Mouse (Mus musculus) cerebellum, postnatal 25 days (tissue): ENCODE results near the gene Rerg.
"Not testable (repeated sequence)": the region's sequence is repeated elsewhere in the genome, so short reads cannot be mapped to it uniquely, and the experiment has no call there.

ENCODE experiments used
- DNase-seq, 2 experiments: peaks; one replicate each; pipeline ENCODE4 v3.0.0; 2021; ENCODE audit warnings: mixed read lengths in 2 of 2

The Rerg gene

DNA sequence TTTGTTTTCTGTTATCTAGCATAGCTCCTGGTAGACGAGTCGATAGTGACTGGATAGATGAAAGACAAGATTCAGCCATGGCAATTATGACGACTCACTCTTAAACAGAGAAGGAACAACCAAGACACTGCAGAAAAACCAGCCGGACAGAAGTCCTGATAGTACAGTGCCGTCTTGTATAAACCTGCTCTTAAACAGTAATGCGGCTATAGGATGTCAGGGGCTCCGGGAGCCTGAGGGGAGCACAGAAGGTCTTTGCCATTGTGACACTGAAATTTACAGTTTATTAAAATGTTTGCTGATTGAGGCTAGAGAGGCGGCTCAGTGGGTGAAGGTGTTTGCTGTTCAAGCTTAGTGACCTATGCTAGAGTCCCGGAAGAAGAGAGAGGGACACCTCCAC is 98.8 kb downstream of the Rerg start:
- no peak for DNase-seq

DNA sequence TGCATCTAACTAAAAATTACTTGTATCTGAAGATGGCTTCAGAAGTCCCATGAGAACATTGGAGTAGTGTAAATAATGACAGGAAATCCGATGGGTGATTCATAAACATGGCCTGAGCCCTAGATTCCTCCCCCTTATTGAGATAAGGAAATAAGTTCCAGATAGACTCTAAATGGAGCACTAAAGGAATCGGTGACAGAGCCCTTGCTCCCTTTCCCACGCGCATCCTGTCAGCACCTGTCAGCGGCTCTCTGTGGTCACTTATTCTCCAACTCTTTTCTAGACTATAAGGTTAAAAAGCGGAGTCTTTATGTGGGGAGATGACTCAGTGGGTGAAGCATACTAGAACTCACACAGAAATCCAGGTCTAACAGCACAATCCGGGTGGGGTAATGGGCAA is 104.8 kb downstream of the Rerg start:
- DNase-seq = no peak

DNA sequence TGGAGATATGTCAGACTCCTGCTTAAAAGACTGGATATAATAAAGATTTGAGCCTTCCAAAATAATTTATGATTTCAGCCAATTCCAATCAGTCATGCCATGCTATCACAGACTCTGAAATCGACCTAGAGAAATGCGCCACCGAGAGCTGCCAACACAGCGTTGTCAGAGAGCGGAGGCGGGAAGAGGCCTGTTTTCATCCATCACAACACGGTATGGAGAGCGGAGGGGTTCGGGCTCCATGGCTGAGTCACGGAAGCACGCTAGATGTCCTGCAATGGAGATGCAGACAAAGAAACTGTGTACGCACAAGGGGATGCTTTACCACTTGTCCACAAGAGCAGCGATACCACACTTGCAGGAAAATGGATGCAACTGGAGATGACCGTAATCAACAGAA is 105.5 kb downstream of the Rerg start:
- DNase-seq = peak in 1 of 2 experiments; percentile 7

DNA sequence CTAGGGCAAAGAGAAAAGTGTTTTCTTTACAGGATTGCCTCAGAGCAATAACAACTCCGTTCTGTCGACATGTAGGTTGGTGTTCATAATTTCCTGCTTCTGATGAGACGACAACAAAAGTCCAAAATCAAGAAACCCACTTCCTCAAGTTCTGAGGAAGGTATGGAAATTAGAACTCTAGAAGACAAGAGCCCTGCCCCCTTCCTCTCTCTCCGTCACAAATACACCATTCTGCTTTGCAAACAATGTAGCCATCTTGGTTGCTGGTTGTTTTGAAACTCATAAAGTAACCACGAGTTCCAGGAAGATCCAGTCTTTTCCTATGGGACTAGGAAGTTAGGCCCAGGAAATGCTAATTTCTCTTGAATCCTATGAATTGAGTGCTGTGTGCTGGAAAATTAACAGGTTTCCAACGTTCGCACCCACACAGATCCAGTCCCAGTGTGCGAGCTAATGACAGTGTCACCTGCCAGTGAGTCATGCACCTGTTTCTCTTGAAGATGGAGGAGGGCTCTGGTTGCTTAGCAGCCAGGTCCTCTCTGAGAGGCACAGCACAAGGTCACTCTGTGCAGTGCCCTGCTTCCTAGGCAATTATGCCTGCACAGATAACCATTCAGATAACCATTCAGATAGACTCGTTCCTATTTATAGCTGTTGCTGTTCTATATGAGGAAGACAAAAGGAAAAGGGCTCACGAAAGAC is 106.9 kb downstream of the Rerg start:
- DNase-seq = peak in 1 of 2 experiments; percentile 18

DNA sequence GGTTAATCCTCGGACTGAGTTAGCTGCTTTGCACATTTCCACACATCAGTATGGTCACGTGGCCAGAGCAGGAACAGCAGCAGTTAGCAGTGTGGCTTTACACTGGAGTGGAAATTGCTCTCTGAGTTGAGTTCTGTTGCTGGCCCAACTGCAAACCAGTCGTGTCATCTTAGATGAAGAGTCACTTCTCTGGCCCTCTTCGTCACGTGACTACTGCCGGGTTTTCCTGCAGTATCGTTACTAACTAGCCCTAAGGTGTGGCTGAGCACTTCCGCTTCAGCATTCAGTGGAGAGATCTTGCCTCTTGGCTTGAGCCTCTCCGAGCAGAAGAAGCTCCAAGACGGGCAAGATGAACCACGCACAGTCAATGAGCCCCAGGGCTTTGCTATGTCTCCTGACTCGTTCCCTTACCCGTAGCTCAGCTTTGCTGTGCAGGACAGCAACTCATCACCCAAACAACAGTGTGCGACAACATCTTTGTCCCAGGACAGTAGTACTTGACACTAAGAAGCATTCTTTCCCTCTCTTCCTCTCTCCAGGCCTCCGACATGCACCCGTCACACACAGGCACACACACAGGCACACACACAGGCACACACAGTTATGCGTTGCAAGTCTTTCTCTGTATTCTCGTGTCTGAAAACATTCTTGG is 108.3 kb downstream of the Rerg start:
- no peak for DNase-seq

DNA sequence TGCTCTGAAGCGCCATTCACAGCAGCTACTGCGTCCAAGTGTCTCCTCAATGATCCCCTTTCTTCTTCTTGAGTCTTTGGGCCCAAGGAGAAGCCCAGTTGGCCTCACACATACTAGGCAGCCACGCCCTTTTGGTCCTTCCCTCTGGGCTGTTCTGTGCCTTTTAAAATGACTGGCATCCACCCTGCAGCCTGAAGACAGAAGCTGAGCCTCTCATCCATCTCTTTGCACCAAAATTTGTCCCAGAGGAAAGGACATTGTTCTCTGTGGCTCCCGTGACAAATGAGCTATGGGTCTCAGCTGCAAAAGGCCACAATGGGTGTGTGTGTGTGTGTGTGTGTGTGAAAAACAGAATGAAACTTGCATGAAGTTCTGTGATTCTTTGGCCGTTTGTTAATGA is 109.7 kb downstream of the Rerg start:
- DNase-seq = no peak

DNA sequence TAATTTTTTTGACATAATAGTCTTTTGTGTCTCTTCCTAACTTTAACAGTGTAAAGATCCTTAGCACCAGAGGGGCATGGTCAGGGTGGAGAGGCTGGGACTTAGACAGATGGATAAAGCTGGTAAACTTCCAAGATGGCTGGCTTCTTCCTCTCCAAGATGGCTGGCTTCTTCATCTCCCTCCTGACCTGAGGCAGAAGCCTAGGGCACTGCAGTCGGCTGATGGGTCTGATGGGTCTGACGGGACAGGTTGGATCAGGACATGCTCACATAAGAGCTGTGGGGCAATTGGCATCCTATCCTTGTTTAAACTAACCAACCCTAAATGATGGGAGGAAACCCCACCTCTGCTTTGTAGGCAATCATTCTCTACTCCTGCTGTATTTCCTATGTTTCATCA is 112.0 kb downstream of the Rerg start:
- no peak for DNase-seq

DNA sequence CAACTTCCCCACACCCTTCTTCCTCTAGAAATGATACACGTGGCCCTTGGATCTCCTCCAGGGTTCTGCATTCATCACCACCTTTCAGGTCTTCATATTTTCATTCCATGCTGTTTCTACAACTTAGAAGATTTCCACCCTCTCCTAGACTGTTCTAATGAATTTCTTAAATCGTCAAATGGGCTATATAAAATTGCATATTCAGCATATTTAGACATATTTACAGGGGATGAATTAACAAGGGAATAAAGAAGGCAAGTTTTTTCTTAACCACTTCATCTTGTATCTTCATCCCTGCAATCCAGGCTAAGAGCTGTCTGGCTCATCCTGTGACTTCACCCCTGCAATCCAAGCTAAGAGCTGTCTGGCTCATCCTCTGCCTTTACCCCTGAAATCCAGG is 116.2 kb downstream of the Rerg start:
- no peak for DNase-seq

DNA sequence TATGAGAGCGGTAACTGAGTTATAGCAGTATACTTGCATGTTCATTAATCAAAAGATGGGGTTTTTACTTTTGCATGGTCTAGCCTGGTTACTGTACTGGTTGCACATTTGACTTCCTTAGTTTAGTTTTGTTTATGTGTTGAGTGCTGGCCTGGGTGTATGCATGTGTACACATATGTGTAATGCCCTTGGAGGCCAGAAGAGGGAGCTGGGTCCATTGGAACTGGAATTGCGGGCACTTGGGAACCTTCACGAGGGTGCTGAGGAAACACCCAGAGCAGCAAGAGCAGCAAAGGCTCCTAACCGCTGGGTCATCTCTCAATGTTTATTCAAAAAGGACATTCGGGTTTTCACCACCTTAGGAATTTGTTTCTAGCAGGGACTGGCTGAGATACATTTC is 116.8 kb downstream of the Rerg start:
- peak; percentile 22 to 60 for DNase-seq

DNA sequence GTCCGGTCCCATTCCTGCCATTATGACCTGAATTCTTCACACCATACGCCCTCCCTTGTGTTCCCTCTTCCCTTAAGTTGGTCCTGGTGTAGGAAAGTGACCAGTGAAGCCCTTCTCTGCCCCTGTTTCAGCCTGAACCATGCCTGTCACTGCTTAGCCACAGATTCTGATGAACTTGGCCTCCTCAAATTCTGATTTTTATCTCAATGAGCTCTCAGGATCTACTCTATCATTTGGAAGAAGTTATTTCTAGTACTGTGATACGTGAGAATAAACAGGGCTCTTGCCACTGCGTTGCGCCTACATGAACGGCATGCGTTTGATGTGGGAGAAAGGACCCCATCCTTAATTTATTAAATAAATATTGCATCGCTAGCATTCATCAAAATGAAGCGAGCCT is 117.3 kb downstream of the Rerg start:
- DNase-seq = no peak

DNA sequence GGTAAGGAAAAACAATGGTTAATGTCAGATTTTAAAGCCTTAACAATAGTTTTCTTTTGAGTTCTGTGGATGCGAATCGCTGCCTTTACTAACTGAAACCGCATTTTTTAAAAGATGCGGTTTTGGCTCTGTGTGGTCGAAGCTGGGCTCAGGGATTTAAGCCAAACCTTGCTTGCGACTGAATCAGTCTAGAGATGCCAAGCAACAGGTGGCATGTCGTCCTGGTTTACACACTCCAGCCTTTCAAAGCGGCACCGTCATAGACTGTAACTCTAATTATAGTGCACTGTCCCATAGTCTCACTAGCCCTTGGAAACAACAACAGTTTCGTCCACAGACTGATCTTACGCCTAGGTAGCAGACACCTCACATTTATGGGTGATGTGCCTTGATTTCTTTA is 123.3 kb downstream of the Rerg start:
- peak in 1 of 2 experiments; percentile 16 for DNase-seq

DNA sequence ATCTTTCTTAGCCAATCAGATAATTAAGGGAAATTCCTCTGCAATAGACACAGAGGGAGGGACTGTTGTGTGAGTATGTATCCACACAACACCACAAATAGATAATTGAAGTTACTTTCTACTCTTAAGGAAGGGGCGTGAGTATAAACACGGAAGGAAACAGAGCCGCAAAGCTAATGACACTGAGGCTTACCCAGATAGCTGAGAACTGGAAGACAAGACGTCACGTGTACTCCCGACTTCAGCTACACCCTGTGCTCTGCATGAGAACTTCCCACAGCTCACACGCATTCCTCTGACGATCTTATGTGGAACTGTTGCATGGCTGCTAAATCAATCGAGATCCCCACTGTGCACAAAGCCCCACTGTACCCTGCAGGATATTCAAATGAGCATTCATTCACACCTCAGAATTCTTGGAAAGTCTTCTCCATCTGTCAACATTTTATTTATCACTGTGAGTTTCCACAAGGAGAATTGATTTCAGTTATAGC is 125.2 kb downstream of the Rerg start:
- no peak for DNase-seq

DNA sequence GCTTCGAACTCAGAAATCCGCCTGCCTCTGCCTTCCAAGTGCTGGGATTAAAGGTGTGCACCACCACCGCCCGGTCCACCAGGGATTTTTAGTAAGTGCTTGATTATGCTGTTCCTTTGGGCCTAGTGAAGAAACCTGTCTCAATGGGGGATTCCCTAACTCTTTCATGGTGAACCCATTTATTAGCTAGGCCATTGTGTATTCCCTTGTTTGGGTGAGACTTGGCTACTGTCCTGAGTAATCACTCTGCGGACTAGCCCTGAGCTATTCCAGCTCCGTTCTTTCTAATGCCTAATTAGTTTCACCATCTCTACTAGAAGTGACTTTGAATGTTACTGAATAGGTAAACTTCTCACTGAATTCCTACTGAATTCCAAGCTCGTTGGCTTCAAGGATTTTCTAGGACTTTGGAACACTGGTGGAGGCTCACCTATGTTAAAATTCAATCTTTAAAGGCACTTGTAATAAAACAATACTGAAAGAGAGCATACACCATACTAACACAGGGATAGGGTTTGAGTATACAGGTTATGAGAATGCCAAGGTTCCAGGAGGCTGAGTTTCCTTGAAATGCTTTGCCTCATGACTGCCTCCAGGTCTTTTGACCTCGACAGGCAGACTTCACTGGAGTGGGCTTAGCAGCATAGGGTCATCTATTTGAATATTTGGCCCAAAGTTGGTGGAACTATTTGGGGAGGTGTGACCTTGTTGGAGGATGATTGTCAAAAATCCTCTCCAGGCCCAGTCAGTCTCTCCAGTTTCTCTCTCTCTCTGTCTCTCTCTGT is 134.5 kb downstream of the Rerg start:
- DNase-seq = not testable (repeated sequence)

DNA sequence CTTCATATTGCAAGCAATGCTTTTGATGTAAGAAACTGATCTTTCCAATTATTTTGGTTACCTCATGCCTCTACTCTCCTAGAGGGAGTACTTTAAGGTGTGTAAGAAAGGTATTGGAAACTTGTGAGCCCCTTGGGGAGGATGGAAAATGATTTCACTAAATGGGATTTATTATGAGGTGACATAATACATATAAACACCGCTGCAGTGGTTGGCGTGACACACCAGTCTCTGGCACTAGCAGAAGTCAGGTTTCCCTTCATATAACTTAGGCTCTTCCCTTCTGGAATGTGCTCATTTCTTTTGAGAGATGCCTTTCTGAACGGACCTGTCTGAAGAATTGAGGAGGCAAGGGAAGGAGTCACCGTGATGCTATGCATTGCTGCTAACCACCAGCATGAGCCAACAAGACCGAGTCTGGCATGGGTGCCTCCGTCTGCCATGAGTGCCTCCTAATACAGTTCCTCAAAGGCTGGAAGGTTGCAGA is 139.6 kb downstream of the Rerg start:
- DNase-seq = no peak

DNA sequence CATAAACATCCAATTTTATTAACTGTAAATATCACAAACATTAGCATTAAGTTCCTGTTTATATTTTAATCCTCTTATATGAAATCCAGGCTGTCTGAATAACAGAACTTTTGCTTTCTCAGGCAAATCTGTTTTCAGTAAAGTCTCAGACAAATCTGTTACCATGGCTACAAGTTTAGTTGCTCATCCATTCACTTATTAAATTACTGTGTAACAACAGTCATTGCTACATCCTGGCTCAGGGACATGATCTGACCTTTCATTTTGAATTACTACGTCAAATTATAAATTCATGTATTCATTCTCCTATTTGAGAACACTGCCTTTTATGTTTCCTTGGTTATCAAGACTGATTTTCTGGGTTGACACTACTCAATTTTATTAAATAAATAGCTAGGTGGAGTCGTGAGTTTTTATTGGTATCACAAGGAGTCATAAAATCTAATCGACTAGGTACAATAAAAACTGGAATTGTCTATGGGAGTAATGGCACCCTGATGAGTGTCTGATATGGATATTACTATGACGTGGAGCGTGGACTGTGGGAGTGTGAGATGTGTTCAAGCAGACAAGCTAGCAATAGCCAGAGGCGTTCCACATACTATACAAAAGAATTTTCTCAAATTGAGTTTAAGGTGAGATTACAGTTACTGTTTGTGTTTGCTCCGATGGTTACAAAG is 140.2 kb downstream of the Rerg start:
- no peak for DNase-seq

DNA sequence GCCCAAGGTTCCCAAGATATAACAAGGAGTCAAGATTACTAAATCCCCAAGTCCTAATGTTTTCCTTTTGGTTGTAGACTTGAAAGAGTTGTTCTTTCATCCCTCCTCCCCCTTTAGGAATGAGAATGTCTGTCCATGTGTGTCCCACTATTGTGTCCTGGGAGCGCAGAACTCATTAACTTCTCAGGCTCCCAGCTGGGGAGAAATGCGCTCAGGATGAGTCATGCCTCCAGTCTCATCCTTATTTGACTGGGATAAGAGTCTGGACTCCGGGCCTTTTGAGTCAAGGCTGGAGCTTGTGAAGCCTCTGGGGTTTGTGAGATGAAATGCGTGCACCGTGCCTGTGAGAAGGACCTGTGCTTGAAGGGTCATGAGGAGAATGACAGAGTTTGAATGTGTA is 144.8 kb downstream of the Rerg start:
- no peak for DNase-seq

DNA sequence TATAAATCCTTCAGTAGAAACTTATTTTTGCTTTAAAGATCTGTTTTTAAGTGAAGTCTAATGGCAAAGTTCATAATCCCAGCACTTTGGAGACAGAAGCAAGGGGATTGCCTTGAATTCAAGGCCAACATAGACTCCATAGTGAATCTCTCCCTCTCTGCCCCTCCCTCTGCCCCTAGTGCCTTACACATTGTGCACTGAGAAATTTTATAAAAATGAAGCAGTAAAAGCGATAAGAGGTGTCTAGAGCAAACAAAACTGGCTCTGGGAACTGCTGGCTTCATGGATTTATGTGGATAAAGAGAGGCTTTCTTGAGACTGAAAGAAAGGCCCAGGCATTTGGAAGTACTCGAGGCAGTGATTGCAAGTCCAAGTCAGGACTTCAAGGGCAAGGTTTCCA is 145.8 kb downstream of the Rerg start:
- DNase-seq = no peak

DNA sequence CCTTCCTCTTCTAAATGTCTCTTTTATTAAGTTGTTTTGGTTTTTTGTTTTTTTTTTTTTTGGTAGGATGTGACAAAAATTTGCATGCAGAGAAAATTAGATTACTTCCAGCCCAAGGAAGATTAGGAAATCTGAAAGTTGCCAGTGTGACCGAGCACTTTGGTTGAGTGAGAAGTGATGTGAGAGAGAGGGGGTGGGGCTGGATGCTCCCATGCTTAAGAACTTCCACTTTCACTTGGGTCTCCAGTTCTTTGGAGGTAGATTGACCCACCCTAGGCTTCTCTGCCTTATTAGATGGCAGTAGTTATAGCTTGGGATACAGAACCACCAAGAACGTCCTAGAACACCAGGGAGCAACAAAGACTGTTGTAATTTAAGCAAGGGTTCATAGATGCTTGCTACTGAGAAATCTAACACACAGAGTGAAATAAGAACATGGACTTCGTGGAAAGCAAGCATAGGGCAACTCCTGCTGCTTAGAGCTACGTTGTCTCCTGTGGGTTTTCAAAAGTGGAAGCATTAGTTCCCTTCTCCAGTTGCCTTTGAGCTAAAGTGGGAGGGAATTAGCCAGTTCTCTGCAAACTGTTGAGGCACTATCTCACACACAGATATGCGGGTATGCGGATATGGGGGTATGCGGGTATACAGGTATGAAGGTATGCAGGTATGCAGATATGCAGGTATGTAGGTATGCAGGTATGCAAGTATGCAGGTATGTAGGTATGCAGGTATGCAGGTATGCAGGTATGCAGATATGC is 152.9 kb downstream of the Rerg start:
- DNase-seq = no peak

DNA sequence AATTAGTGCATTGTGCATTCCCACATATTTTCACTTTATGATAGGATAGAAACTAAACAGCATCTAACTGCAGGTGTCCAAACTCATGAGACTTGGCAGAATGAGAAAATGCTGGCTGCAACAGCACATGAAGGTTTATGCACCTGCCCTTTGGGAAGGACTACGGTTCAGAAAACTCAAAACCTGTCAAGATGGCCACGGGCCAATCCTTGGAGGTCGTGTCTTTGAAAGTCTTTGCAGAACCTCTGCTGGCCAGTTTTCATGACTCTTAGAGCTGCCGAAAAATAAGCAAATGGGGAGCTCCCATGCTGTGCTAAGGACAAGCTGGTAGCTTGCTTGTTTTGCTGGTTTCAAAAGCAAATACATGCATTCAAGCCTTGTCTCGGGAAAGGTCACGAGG is 156.0 kb downstream of the Rerg start:
- peak; percentile 35 to 55 for DNase-seq

DNA sequence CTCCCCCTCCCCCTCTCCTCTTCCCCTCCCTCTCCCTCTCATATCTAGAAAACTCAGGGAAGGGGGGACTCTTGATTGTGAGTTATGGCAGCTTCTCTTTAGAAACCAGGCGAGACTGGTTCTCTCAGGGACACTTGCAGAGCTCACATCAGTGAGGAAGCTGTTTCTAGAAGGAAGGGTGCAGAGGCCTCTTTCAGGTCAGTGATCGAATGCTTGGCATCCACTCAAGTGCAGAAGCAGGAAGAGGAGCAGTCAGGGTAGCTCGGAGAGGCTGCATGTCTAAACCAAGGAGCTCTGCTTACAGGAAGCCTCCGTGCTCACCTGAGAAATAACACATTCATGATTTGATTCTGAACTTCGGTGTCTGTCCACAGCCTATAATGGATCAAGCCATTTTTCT is 159.1 kb downstream of the Rerg start:
- DNase-seq = no peak
